In genomic region chr2:90739921-90740320, GRCm38 (mm10) we compare ENCODE assay signal across 32 mouse cellular contexts. TPM values are rescaled to one million over a fixed set of nuclear protein-coding genes. Genes with fewer than 3 reads are reported as not detected.
DNase-seq lines count a peak whose midpoint lies in the region; ATAC-seq and TF ChIP-seq lines count a peak whose summit lies in the region.
"Had no signal": no experiment of that assay in that cellular context is flagged by ENCODE, and none has a peak within 500 bp of the region (broad histone marks: within the 10 kb centered on the region; RNA-seq: fewer than 3 reads in every experiment).

No protein-coding gene starts in this region.

- peak overlapping the region; percentile 72 for H3K27ac ChIP-seq in kidney, adult 2 months (ENCODE audit: insufficient read depth, low read depth, low read length)
- H3K27ac ChIP-seq in kidney, embryonic 14.5 days (ENCODE audit: low read depth, low read length) = no peak overlapping the region
- no peak overlapping the region for H3K27ac ChIP-seq in intestine, embryonic 16.5 days (ENCODE audit: low read length)
- H3K27ac ChIP-seq in kidney, postnatal 0 days = no peak overlapping the region
- peak overlapping the region; percentile 61 for H3K27ac ChIP-seq in small intestine, adult 2 months (ENCODE audit: insufficient read depth, low read depth, low read length)
- H3K27ac ChIP-seq in forebrain, embryonic 16.5 days (ENCODE audit: low read length) = no peak overlapping the region
- H3K27ac ChIP-seq: forebrain, embryonic 10.5 days; forebrain, embryonic 15.5 days; gastrocnemius, adult 2 months; heart, embryonic 13.5 days; hindbrain, embryonic 10.5 days; hindbrain, embryonic 15.5 days; left cerebral cortex, adult 2 months; limb, embryonic 12.5 days; lung, embryonic 15.5 days; midbrain, embryonic 10.5 days had no signal

- no peak for TF ChIP-seq POLR2A in kidney, adult 2 months (IDR thresholded peaks at IDR 0.05; ENCODE audit: low read depth, low read length)
- no peak for TF ChIP-seq POLR2A in small intestine, adult 2 months (IDR thresholded peaks at IDR 0.05; ENCODE audit: low read depth, low read length)

- no peak overlapping the region for H3K4me2 ChIP-seq in kidney, embryonic 14.5 days (replicated peaks; ENCODE audit: low read depth, low read length)
- H3K4me2 ChIP-seq in intestine, embryonic 16.5 days (ENCODE audit: low read depth, low read length) = no peak overlapping the region
- H3K4me2 ChIP-seq in kidney, postnatal 0 days (ENCODE audit: low read length) = no peak overlapping the region
- H3K4me2 ChIP-seq in forebrain, embryonic 16.5 days (ENCODE audit: low read length) = no peak overlapping the region
- H3K4me2 ChIP-seq: forebrain, embryonic 15.5 days; heart, embryonic 13.5 days; hindbrain, embryonic 15.5 days; limb, embryonic 12.5 days; liver, embryonic 11.5 days; lung, embryonic 15.5 days had no signal

- no peak for ATAC-seq in kidney, embryonic 14.5 days (ENCODE audit: low FRiP score, low TSS enrichment)
- peak; percentile 70 for ATAC-seq in intestine, embryonic 16.5 days
- ATAC-seq in kidney, postnatal 0 days (replicated peaks; ENCODE audit: low FRiP score, low read depth) = peak; percentile 71; the same call in 1 of the 2 replicates
- ATAC-seq in forebrain, embryonic 16.5 days = no peak
- ATAC-seq: activated CD4-positive, CD25-positive, alpha-beta regulatory T cell, adult 4 months; forebrain, embryonic 15.5 days; inflammation-experienced regulatory T-cells, adult 6 months; midbrain, embryonic 16.5 days had no signal

- DNase-seq in kidney, adult 2 months = peak; percentile 86
- no peak for DNase-seq in kidney, postnatal 0 days (ENCODE audit: low spot score)
- no peak for DNase-seq in thymus, postnatal 10 days (ENCODE audit: low spot score in 2 of 2)
- DNase-seq in heart, postnatal 36 days = no peak
- DNase-seq: adrenal gland, adult 2 months; adrenal gland, postnatal 36 days; cerebellum, adult 2 months; cerebellum, postnatal 14 days; gastrocnemius, adult 2 months; gastrocnemius, postnatal 36 days; heart, postnatal 10 days; right cerebral cortex, adult 18-20 months had no signal

- H3K9me3 ChIP-seq in kidney, embryonic 14.5 days (ENCODE audit: control insufficient read depth, low read length) = no peaks in the 10 kb centered on the region
- H3K9me3 ChIP-seq in intestine, embryonic 16.5 days (ENCODE audit: control insufficient read depth, low read length) = no peaks in the 10 kb centered on the region
- H3K9me3 ChIP-seq in kidney, postnatal 0 days (replicated peaks; ENCODE audit: low read length) = no peaks in the 10 kb centered on the region
- no peaks in the 10 kb centered on the region for H3K9me3 ChIP-seq in forebrain, embryonic 16.5 days (ENCODE audit: control insufficient read depth, low read length)
- H3K9me3 ChIP-seq: forebrain, embryonic 10.5 days; forebrain, embryonic 15.5 days; heart, embryonic 13.5 days; hindbrain, embryonic 10.5 days; hindbrain, embryonic 15.5 days; limb, embryonic 12.5 days; lung, embryonic 15.5 days; midbrain, embryonic 10.5 days had no signal

- intact Hi-C loops in heart, postnatal 36 days (cut with DNase I) = no loop called here

- WGBS in kidney, adult 2 months = 66% methylated on average over 5 of the region's 5 CpGs
- 88% methylated on average over 5 of the region's 5 CpGs for WGBS in kidney, embryonic 14.5 days
- WGBS in intestine, embryonic 16.5 days = 76% methylated on average over 5 of the region's 5 CpGs
- WGBS in kidney, postnatal 0 days = 78% methylated on average over 5 of the region's 5 CpGs
- WGBS in small intestine, adult 2 months = 47% methylated on average over 5 of the region's 5 CpGs
- 82% methylated on average over 5 of the region's 5 CpGs for WGBS in forebrain, embryonic 16.5 days

- no peaks in the 10 kb centered on the region for H3K36me3 ChIP-seq in kidney, adult 2 months (ENCODE audit: control insufficient read depth, insufficient read depth, low read length)
- H3K36me3 ChIP-seq in kidney, embryonic 14.5 days (ENCODE audit: control insufficient read depth, insufficient read depth, low read length) = peaks cover 30% of the 10 kb centered on the region
- H3K36me3 ChIP-seq in intestine, embryonic 16.5 days (ENCODE audit: control insufficient read depth, insufficient read depth, low read length) = peaks cover 3% of the 10 kb centered on the region; the same call in 1 of the 2 replicates
- H3K36me3 ChIP-seq in kidney, postnatal 0 days (ENCODE audit: insufficient read depth, low read length) = peaks cover 13% of the 10 kb centered on the region; the same call in 1 of the 2 replicates
- H3K36me3 ChIP-seq in small intestine, adult 2 months (ENCODE audit: control insufficient read depth, insufficient read depth, low read length) = peaks cover 15% of the 10 kb centered on the region
- H3K36me3 ChIP-seq in forebrain, embryonic 16.5 days (ENCODE audit: control insufficient read depth, insufficient read depth) = peaks cover 12% of the 10 kb centered on the region

- H3K4me3 ChIP-seq in kidney, adult 2 months (ENCODE audit: insufficient read depth, low read depth, low read length) = no peak overlapping the region
- H3K4me3 ChIP-seq in kidney, embryonic 14.5 days (ENCODE audit: low read length) = no peak overlapping the region
- no peak overlapping the region for H3K4me3 ChIP-seq in intestine, embryonic 16.5 days (ENCODE audit: low read length)
- no peak overlapping the region for H3K4me3 ChIP-seq in kidney, postnatal 0 days (replicated peaks; ENCODE audit: low read depth, low read length)
- no peak overlapping the region for H3K4me3 ChIP-seq in small intestine, adult 2 months (ENCODE audit: low read depth, low read length)
- H3K4me3 ChIP-seq in forebrain, embryonic 16.5 days (replicated peaks; ENCODE audit: low read length) = no peak overlapping the region
- H3K4me3 ChIP-seq: forebrain, embryonic 10.5 days; forebrain, embryonic 15.5 days; gastrocnemius, adult 2 months; heart, embryonic 13.5 days; hindbrain, embryonic 10.5 days; hindbrain, embryonic 15.5 days; left cerebral cortex, adult 2 months; limb, embryonic 12.5 days; lung, embryonic 15.5 days; midbrain, embryonic 10.5 days had no signal

- no peak for TF ChIP-seq CTCF in kidney, adult 2 months (conservative IDR thresholded peaks at IDR 0.05; ENCODE audit: insufficient read depth, insufficient read length, low read depth, low read length)
- TF ChIP-seq CTCF in kidney, postnatal 0 days (IDR thresholded peaks at IDR 0.05; ENCODE audit: low read depth) = no peak
- TF ChIP-seq CTCF in small intestine, adult 2 months (IDR thresholded peaks at IDR 0.05; ENCODE audit: extremely low read depth, insufficient read length, insufficient replicate concordance, low read depth, low read length) = no peak

- H3K9ac ChIP-seq in kidney, embryonic 14.5 days (ENCODE audit: low read depth, low read length) = no peak overlapping the region
- no peak overlapping the region for H3K9ac ChIP-seq in intestine, embryonic 16.5 days (ENCODE audit: low read depth, low read length)
- no peak overlapping the region for H3K9ac ChIP-seq in kidney, postnatal 0 days (ENCODE audit: low read depth, low read length)
- no peak overlapping the region for H3K9ac ChIP-seq in forebrain, embryonic 16.5 days (replicated peaks; ENCODE audit: low read depth, low read length)
- H3K9ac ChIP-seq: forebrain, embryonic 15.5 days; heart, embryonic 13.5 days; hindbrain, embryonic 15.5 days; limb, embryonic 12.5 days; lung, embryonic 15.5 days had no signal

- no peaks in the 10 kb centered on the region for H3K27me3 ChIP-seq in kidney, adult 2 months (replicated peaks; ENCODE audit: control insufficient read depth, insufficient read depth, low read length)
- no peaks in the 10 kb centered on the region for H3K27me3 ChIP-seq in kidney, embryonic 14.5 days (ENCODE audit: control insufficient read depth, insufficient read depth, low read length)
- H3K27me3 ChIP-seq in intestine, embryonic 16.5 days (replicated peaks; ENCODE audit: control insufficient read depth, insufficient read depth, low read length) = no peaks in the 10 kb centered on the region
- H3K27me3 ChIP-seq in kidney, postnatal 0 days (ENCODE audit: insufficient read depth, low read length) = no peaks in the 10 kb centered on the region
- no peaks in the 10 kb centered on the region for H3K27me3 ChIP-seq in small intestine, adult 2 months (ENCODE audit: control insufficient read depth, insufficient read depth, low read length)
- no peaks in the 10 kb centered on the region for H3K27me3 ChIP-seq in forebrain, embryonic 16.5 days (replicated peaks; ENCODE audit: control insufficient read depth, insufficient read depth, low read length)
- H3K27me3 ChIP-seq: CH12.LX; forebrain, embryonic 15.5 days; heart, embryonic 13.5 days; hindbrain, embryonic 15.5 days; limb, embryonic 12.5 days; lung, embryonic 15.5 days had no signal

- H3K4me1 ChIP-seq in kidney, adult 2 months (ENCODE audit: control insufficient read depth, insufficient read depth, low read length) = 0 out of 2 replicates have a peak, but pooled peaks cover 2% of the 10 kb centered on the region
- no peaks in the 10 kb centered on the region for H3K4me1 ChIP-seq in kidney, embryonic 14.5 days (ENCODE audit: control insufficient read depth, insufficient read depth, low read length)
- H3K4me1 ChIP-seq in intestine, embryonic 16.5 days (ENCODE audit: control insufficient read depth, insufficient read depth, low read length) = no peaks in the 10 kb centered on the region
- no peaks in the 10 kb centered on the region for H3K4me1 ChIP-seq in kidney, postnatal 0 days (replicated peaks; ENCODE audit: insufficient read depth, low read length)
- peaks cover 5% of the 10 kb centered on the region for H3K4me1 ChIP-seq in small intestine, adult 2 months (ENCODE audit: control insufficient read depth, insufficient read depth, insufficient read length, low read length)
- no peaks in the 10 kb centered on the region for H3K4me1 ChIP-seq in forebrain, embryonic 16.5 days (replicated peaks; ENCODE audit: control insufficient read depth, insufficient read depth, low read length)
- H3K4me1 ChIP-seq: heart, embryonic 13.5 days; hindbrain, embryonic 10.5 days; hindbrain, embryonic 15.5 days; limb, embryonic 12.5 days; lung, embryonic 15.5 days; midbrain, embryonic 10.5 days had no signal

RNA-seq across cellular contexts. Expression of gene Fnbp4, which starts 5.2 kb away (rescaled TPM):
- polyA plus RNA-seq in kidney, adult 2 months (2012; rRNA removed) = 20.6 and 21.2 TPM in 2 replicates
- 82.6 and 118 TPM in 2 replicates for polyA plus RNA-seq in kidney, embryonic 14.5 days (2014; fragmentation: Nextera tagmentation; extraction: Ambion mirVana)
- polyA plus RNA-seq in intestine, embryonic 16.5 days (2015; fragmentation: Nextera tagmentation; extraction: Ambion mirVana) = 53.2 and 53.7 TPM in 2 replicates
- 44.2 and 52.7 TPM in 2 replicates for polyA plus RNA-seq in kidney, postnatal 0 days (2015; fragmentation: Nextera tagmentation; extraction: Ambion mirVana)
- 12.0 and 19.9 TPM in 2 replicates for polyA plus RNA-seq in small intestine, adult 2 months (2012; rRNA removed)
- 105 and 129 TPM in 2 replicates for polyA plus RNA-seq in forebrain, embryonic 16.5 days (2015; fragmentation: Nextera tagmentation; extraction: Ambion mirVana)
- 10 to 100 TPM; 13.4 to 16.5 TPM for total RNA-seq in heart, postnatal 36 days (2021)

RNA-seq across cellular contexts. Expression of gene Agbl2, which starts 42.6 kb away (rescaled TPM):
- polyA plus RNA-seq in kidney, adult 2 months (2012; rRNA removed) = 0.56 and 0.65 TPM in 2 replicates
- polyA plus RNA-seq in kidney, embryonic 14.5 days (2014; fragmentation: Nextera tagmentation; extraction: Ambion mirVana) = 0.37 TPM in 2 replicates
- 0.48 and 0.50 TPM in 2 replicates for polyA plus RNA-seq in intestine, embryonic 16.5 days (2015; fragmentation: Nextera tagmentation; extraction: Ambion mirVana)
- 0.89 and 0.96 TPM in 2 replicates for polyA plus RNA-seq in kidney, postnatal 0 days (2015; fragmentation: Nextera tagmentation; extraction: Ambion mirVana)
- polyA plus RNA-seq in small intestine, adult 2 months (2012; rRNA removed) = 0.08 and 0.22 TPM in 2 replicates
- polyA plus RNA-seq in forebrain, embryonic 16.5 days (2015; fragmentation: Nextera tagmentation; extraction: Ambion mirVana) = 0.39 and 0.42 TPM in 2 replicates
- 1 to 10 TPM in 1 of 2 experiments, under 1 TPM in 1; 1.00 to 1.0 TPM for total RNA-seq in heart, postnatal 36 days (2021)
- total RNA-seq: CH12.LX; neutrophil, adult 5-6 weeks had no signal
- polyA plus RNA-seq: activated CD4-positive, CD25-positive, alpha-beta regulatory T cell, adult 4 months; C2C12; inflammation-experienced regulatory T-cells, adult 6 months had no signal

Comparison
In these comparisons a context has a peak if more than half of its experiments do, and no peak if none do; other contexts are left out.
1. H3K27ac ChIP-seq: peak in kidney, adult 2 months (single experiment) and small intestine, adult 2 months (single experiment); none in kidney, embryonic 14.5 days (single experiment), intestine, embryonic 16.5 days (single experiment), kidney, postnatal 0 days (single experiment) and forebrain, embryonic 16.5 days (single experiment).
2. ATAC-seq: peak in intestine, embryonic 16.5 days (single experiment) and kidney, postnatal 0 days (single experiment); none in kidney, embryonic 14.5 days (single experiment) and forebrain, embryonic 16.5 days (single experiment).